Mouse (Mus musculus) midbrain, embryonic 10.5 days (tissue): ENCODE results near the gene Elf4. TPM values are rescaled to one million over a fixed set of nuclear protein-coding genes. Genes with fewer than 3 reads are reported as not detected.

Experiments
- DNase-seq: peaks from one replicate; pipeline ENCODE4 v3.0.0-alpha.2; 2017; ENCODE audit warnings: low spot score
- H3K27ac ChIP-seq: fragments of 300-500 bp; sonication (generic); replicated peaks from 2 replicates; pipeline ENCODE4 v1.5.1; 2016; ENCODE audit warnings: mild to moderate bottlenecking
- H3K27me3 ChIP-seq: fragments of 300-500 bp; sonication (generic); 2 replicates; pipeline ENCODE4 v1.6.1; 2016; ENCODE audit warnings: low read depth, mild to moderate bottlenecking; ENCODE audit not compliant: poor library complexity, severe bottlenecking
- H3K36me3 ChIP-seq: fragments of 300-500 bp; sonication (generic); 2 replicates; pipeline ENCODE4 v1.6.1; 2016; ENCODE audit warnings: mild to moderate bottlenecking, moderate library complexity
- H3K4me1 ChIP-seq: fragments of 300-500 bp; sonication (generic); 2 replicates; pipeline ENCODE4 v1.6.1; 2016
- H3K4me3 ChIP-seq: fragments of 300-500 bp; sonication (generic); 2 replicates; pipeline ENCODE4 v1.5.1; 2016; ENCODE audit warnings: mild to moderate bottlenecking, moderate library complexity
- H3K9me3 ChIP-seq: fragments of 300-500 bp; sonication (generic); replicated peaks from 2 replicates; pipeline ENCODE4 v1.6.1; 2016; ENCODE audit warnings: mild to moderate bottlenecking
- WGBS: fragments of 180-500 bp; shearing (Covaris S2); methylation state at CpG from one replicate; pipeline ENCODE4 v1.1.7; 2016; 5-methylcytosine and 5-hydroxymethylcytosine counted together
- polyA plus RNA-seq: library from polyadenylated mRNA; unstranded; fragments of >200 nt; fragmentation: Nextera tagmentation; extraction: Ambion mirVana; gene quantifications from 2 replicates; pipeline ENCODE4 v1.2.1, GENCODE M21; 2016

Elf4 gene
- polyA plus RNA-seq, 1 experiment from 2014 or later, result 1.8 TPM

GRCm38 (mm10) chrX:48410388-48410776, 52.5 kb downstream of the Elf4 start:
- H3K27me3 ChIP-seq, result no peaks in the 10 kb centered on the region
- no peak overlapping the region for H3K27ac ChIP-seq
- 27% methylated on average over 7 of the region's 7 CpGs for WGBS
- no peaks in the 10 kb centered on the region for H3K4me1 ChIP-seq
- no peaks in the 10 kb centered on the region for H3K9me3 ChIP-seq
- H3K4me3 ChIP-seq, result peak overlapping the region; percentile 54
- peaks cover 15% of the 10 kb centered on the region for H3K36me3 ChIP-seq
- DNase-seq, result no peak

- Histone ChIP-seq H3K36me3 (peaks cover 18% of the 10 kb centered on the region), H3K4me1 (no peaks in the 10 kb centered on the region), H3K27ac (no peak overlapping the region), H3K4me3 (peak overlapping the region; percentile 54), H3K27me3 (no peaks in the 10 kb centered on the region), H3K9me3 (no peaks in the 10 kb centered on the region)
- 19% methylated on average over 36 of the region's 36 CpGs for WGBS
- peak; percentile 84 for DNase-seq
Measured at GRCm38 (mm10) chrX:48409611-48410387, 53.1 kb downstream of the Elf4 start.

- 59% methylated on average over 3 of the region's 3 CpGs for WGBS
- H3K9me3 ChIP-seq, result no peaks in the 10 kb centered on the region
- no peak overlapping the region for H3K27ac ChIP-seq
- H3K36me3 ChIP-seq, result peaks cover 58% of the 10 kb centered on the region
- no peaks in the 10 kb centered on the region for H3K27me3 ChIP-seq
- no peak overlapping the region for H3K4me3 ChIP-seq
- H3K4me1 ChIP-seq, result no peaks in the 10 kb centered on the region
- no peak for DNase-seq
Measured at GRCm38 (mm10) chrX:48405141-48405540, 57.8 kb downstream of the Elf4 start.

GRCm38 (mm10) chrX:48399994-48400393, 62.9 kb downstream of the Elf4 start:
- Histone ChIP-seq H3K27ac (no peak overlapping the region), H3K4me3 (no peak overlapping the region), H3K9me3 (no peaks in the 10 kb centered on the region), H3K27me3 (no peaks in the 10 kb centered on the region), H3K36me3 (peaks cover 71% of the 10 kb centered on the region), H3K4me1 (no peaks in the 10 kb centered on the region)
- 70% methylated on average over 4 of the region's 4 CpGs for WGBS
- DNase-seq, result no peak

GRCm38 (mm10) chrX:48389380-48389779, 73.6 kb downstream of the Elf4 start:
- no peak for DNase-seq
- H3K9me3 ChIP-seq, result no peaks in the 10 kb centered on the region
- peaks cover 93% of the 10 kb centered on the region for H3K36me3 ChIP-seq
- WGBS, result 93% methylated on average over 6 of the region's 6 CpGs
- H3K27ac ChIP-seq, result no peak overlapping the region
- H3K4me3 ChIP-seq, result no peak overlapping the region
- H3K27me3 ChIP-seq, result no peaks in the 10 kb centered on the region
- peaks cover 7% of the 10 kb centered on the region for H3K4me1 ChIP-seq

GRCm38 (mm10) chrX:48385927-48386326, 77.0 kb downstream of the Elf4 start:
- DNase-seq, result no peak
- Histone ChIP-seq H3K9me3 (no peaks in the 10 kb centered on the region), H3K4me1 (peaks cover 7% of the 10 kb centered on the region), H3K36me3 (peaks cover 84% of the 10 kb centered on the region), H3K27me3 (no peaks in the 10 kb centered on the region), H3K4me3 (no peak overlapping the region), H3K27ac (peak overlapping the region; percentile 63)
- WGBS, result 44% methylated on average over 4 of the region's 4 CpGs

- Histone ChIP-seq H3K27me3 (no peaks in the 10 kb centered on the region), H3K4me1 (peaks cover 7% of the 10 kb centered on the region), H3K4me3 (no peak overlapping the region), H3K27ac (no peak overlapping the region), H3K36me3 (peaks cover 83% of the 10 kb centered on the region), H3K9me3 (no peaks in the 10 kb centered on the region)
- DNase-seq, result peak; percentile 39
- WGBS, result 48% methylated on average over 7 of the region's 7 CpGs
Measured at GRCm38 (mm10) chrX:48383643-48384042, 79.3 kb downstream of the Elf4 start.

GRCm38 (mm10) chrX:48367841-48368240, 95.1 kb downstream of the Elf4 start:
- Histone ChIP-seq H3K4me1 (peaks cover 15% of the 10 kb centered on the region), H3K27me3 (no peaks in the 10 kb centered on the region), H3K4me3 (no peak overlapping the region), H3K27ac (no peak overlapping the region), H3K36me3 (peaks cover 53% of the 10 kb centered on the region), H3K9me3 (0 out of 2 replicates have a peak, but pooled peaks cover 3% of the 10 kb centered on the region)
- 87% methylated on average over 9 of the region's 9 CpGs for WGBS
- no peak for DNase-seq

GRCm38 (mm10) chrX:48365836-48366577, 96.9 kb downstream of the Elf4 start:
- H3K9me3 ChIP-seq, result 0 out of 2 replicates have a peak, but pooled peaks cover 3% of the 10 kb centered on the region
- H3K27ac ChIP-seq, result peak overlapping the region; percentile 69
- no peaks in the 10 kb centered on the region for H3K27me3 ChIP-seq
- 46% methylated on average over 15 of the region's 15 CpGs for WGBS
- DNase-seq, result peak; percentile 13
- peaks cover 57% of the 10 kb centered on the region for H3K36me3 ChIP-seq
- peaks cover 15% of the 10 kb centered on the region for H3K4me1 ChIP-seq
- H3K4me3 ChIP-seq, result no peak overlapping the region; the same call in 1 of the 2 replicates

Other genes starting within 250 kb of the Elf4 start
- 19.7 and 22.8 TPM in 2 replicates for gene Utp14a, start 206.3 kb downstream of the Elf4 start, polyA plus RNA-seq
- 4.0 and 4.9 TPM in 2 replicates for gene Bcorl1, start 121.8 kb downstream of the Elf4 start, polyA plus RNA-seq
- gene Aifm1, start 50.4 kb upstream of the Elf4 start, polyA plus RNA-seq, result 72.0 and 73.1 TPM in 2 replicates
- gene Rab33a, start 56.2 kb upstream of the Elf4 start, polyA plus RNA-seq, result 11.1 and 19.1 TPM in 2 replicates
- gene Zfp280c, start 131.4 kb upstream of the Elf4 start, polyA plus RNA-seq, result 19.1 and 19.2 TPM in 2 replicates
- 22.8 and 24.8 TPM in 2 replicates for gene Slc25a14, start 160.3 kb upstream of the Elf4 start, polyA plus RNA-seq
- gene Gpr119, start 211.3 kb upstream of the Elf4 start, polyA plus RNA-seq, result 0.05 TPM in 1 of 2 replicates, not detected in the other
- gene Rbmx2, start 231.9 kb upstream of the Elf4 start, polyA plus RNA-seq, result 24.1 and 24.8 TPM in 2 replicates